Mouse (Mus musculus) kidney, postnatal 0 days (tissue): ENCODE data around the gene H2-M10.3. TPM values are rescaled to one million over a fixed set of nuclear protein-coding genes. Genes with fewer than 3 reads are reported as not detected.
"Not testable (repeated sequence)": the region's sequence is repeated elsewhere in the genome, so short reads cannot be mapped to it uniquely, and the experiment has no call there.

Experiments used
- ATAC-seq: fragments of 200-750 bp; cut with Nextera tagmentation; replicated peaks from 2 replicates; pipeline ENCODE4 v1.8.0; 2017; ENCODE audit warnings: low read depth, moderate number of reproducible peaks, moderate TSS enrichment, moderate library complexity; ENCODE audit not compliant: low FRiP score
- DNase-seq: peaks from one replicate; pipeline ENCODE4 v3.0.0-alpha.2; 2016; ENCODE audit warnings: low spot score
- H3K27ac ChIP-seq: fragments of 300-500 bp; sonication (generic); 2 replicates; pipeline ENCODE4 v1.5.1; 2014; ENCODE audit warnings: mild to moderate bottlenecking
- H3K27me3 ChIP-seq: fragments of 300-500 bp; sonication (generic); 2 replicates; pipeline ENCODE4 v1.6.1; 2014; ENCODE audit warnings: low read length, mixed read lengths; ENCODE audit not compliant: insufficient read depth
- H3K36me3 ChIP-seq: fragments of 300-500 bp; sonication (generic); 2 replicates; pipeline ENCODE4 v1.6.1; 2014; ENCODE audit warnings: low read length, mixed read lengths; ENCODE audit not compliant: insufficient read depth
- H3K4me1 ChIP-seq: fragments of 300-500 bp; sonication (generic); replicated peaks from 2 replicates; pipeline ENCODE4 v1.6.1; 2014; ENCODE audit warnings: antibody characterized with exemption, low read length, mixed read lengths; ENCODE audit not compliant: insufficient read depth
- H3K4me2 ChIP-seq: fragments of 300-500 bp; sonication (generic); 2 replicates; pipeline ENCODE4 v1.6.1; 2014; ENCODE audit warnings: mild to moderate bottlenecking, low read length, moderate library complexity, mixed read lengths
- H3K4me3 ChIP-seq: fragments of 300-500 bp; sonication (generic); replicated peaks from 2 replicates; pipeline ENCODE4 v1.5.1; 2014; ENCODE audit warnings: low read depth, low read length
- H3K9ac ChIP-seq: fragments of 300-500 bp; sonication (generic); 2 replicates; pipeline ENCODE4 v1.6.1; 2014; ENCODE audit warnings: low read depth, low read length
- H3K9me3 ChIP-seq: fragments of 300-500 bp; sonication (generic); replicated peaks from 2 replicates; pipeline ENCODE4 v1.6.1; 2016; ENCODE audit warnings: low read length, inconsistent platforms, mixed read lengths
- CTCF ChIP-seq: IDR thresholded peaks from 2 replicates; pipeline ENCODE4 v1.5.1; 2016; ENCODE audit warnings: antibody characterized with exemption, low read depth, mild to moderate bottlenecking, moderate library complexity
- WGBS: fragments of 180-500 bp; shearing (Covaris S2); extraction: QIAGEN DNeasy Blood & Tissue Kit; methylation state at CpG from one replicate; pipeline ENCODE4 v1.1.7; 2014; 5-methylcytosine and 5-hydroxymethylcytosine counted together
- polyA plus RNA-seq: library from polyadenylated mRNA; unstranded; fragments of >200 nt; fragmentation: Nextera tagmentation; extraction: Ambion mirVana; gene quantifications from 2 replicates; pipeline ENCODE4 v1.2.1, GENCODE M21; 2015

H2-M10.3 gene
- not detected in 2 replicates for polyA plus RNA-seq

GRCm38 (mm10) chr17:36368317-36368716, at the start of gene H2-M10.3:
H2-M10.3 (minus strand) TSS chr17:36368417.
- not testable (repeated sequence) for H3K9ac ChIP-seq, H3K27me3 ChIP-seq, ATAC-seq, H3K9me3 ChIP-seq, H3K4me3 ChIP-seq, H3K4me2 ChIP-seq, H3K4me1 ChIP-seq, H3K36me3 ChIP-seq, H3K27ac ChIP-seq, DNase-seq
- WGBS, result 94% methylated on average over 2 of the region's 2 CpGs

GRCm38 (mm10) chr17:36417416-36417815, 49.2 kb upstream of the H2-M10.3 start:
- H3K9me3 ChIP-seq, result no peaks in the 10 kb centered on the region
- no peak overlapping the region for H3K27ac ChIP-seq
- H3K4me1 ChIP-seq, result no peaks in the 10 kb centered on the region
- WGBS, result 32% methylated on average over 2 of the region's 2 CpGs
- H3K36me3 ChIP-seq, result no peaks in the 10 kb centered on the region
- no peak for DNase-seq
- no peak for TF ChIP-seq CTCF
- no peaks in the 10 kb centered on the region for H3K27me3 ChIP-seq
- no peak for ATAC-seq
- no peak overlapping the region for H3K9ac ChIP-seq
- no peak overlapping the region for H3K4me2 ChIP-seq
- no peak overlapping the region for H3K4me3 ChIP-seq

DNA sequence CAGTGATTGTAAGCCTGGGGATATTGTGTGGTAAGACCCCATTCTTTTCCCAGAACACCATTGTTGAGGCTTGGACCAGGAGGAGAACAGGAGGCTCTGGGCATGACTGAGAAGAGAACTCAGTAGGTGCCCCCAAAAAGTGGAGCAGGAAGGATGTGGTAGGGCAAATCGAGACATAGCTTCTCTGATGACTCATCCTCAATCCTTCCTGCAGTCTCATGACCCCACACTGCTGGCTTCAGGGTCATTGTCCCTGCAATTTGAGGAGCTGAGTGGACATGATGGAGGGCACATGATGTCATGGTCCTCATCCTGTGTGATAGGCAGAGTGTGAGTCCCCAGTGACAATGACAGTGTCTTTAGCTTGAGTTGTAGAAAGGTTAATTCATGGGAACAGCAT, 47.2 kb upstream of the H2-M10.3 start:
- 58% methylated on average over 1 of the region's 1 CpGs for WGBS
- H3K9me3 ChIP-seq, result no peaks in the 10 kb centered on the region
- H3K27ac ChIP-seq, result no peak overlapping the region
- DNase-seq (no peak), ATAC-seq (peak; percentile 29; the same call in 1 of the 2 replicates)
- H3K27me3 ChIP-seq, result no peaks in the 10 kb centered on the region
- H3K9ac ChIP-seq, result no peak overlapping the region
- no peak overlapping the region for H3K4me2 ChIP-seq
- no peaks in the 10 kb centered on the region for H3K36me3 ChIP-seq
- TF ChIP-seq CTCF, result no peak
- H3K4me1 ChIP-seq, result no peaks in the 10 kb centered on the region
- H3K4me3 ChIP-seq, result no peak overlapping the region

DNA sequence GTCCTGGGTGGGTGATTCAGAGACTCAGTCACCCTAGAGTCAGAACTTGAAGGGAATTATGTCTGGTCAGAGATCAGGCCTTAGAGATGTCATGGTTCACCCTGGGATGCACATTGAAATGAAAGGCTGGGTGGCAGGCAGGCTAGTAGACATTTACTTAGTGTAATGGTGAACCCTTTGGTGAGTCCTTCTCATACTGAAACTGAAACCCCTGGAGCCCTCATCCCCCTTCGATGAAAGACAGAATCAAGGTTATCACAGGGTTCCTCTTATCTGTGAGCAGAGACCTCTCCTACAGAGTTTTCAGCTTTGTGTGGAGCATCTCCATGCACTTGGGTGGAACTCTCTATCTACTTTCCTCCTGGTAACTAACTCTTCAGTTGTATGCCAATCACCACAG, 46.1 kb upstream of the H2-M10.3 start:
- Histone ChIP-seq H3K27me3 (no peaks in the 10 kb centered on the region), H3K9ac (no peak overlapping the region), H3K36me3 (no peaks in the 10 kb centered on the region), H3K27ac (no peak overlapping the region), H3K4me1 (no peaks in the 10 kb centered on the region), H3K4me2 (no peak overlapping the region), H3K4me3 (no peak overlapping the region), H3K9me3 (no peaks in the 10 kb centered on the region)
- DNase-seq (no peak), ATAC-seq (no peak)
- no peak for TF ChIP-seq CTCF
- WGBS, result 85% methylated on average over 1 of the region's 1 CpGs

DNA sequence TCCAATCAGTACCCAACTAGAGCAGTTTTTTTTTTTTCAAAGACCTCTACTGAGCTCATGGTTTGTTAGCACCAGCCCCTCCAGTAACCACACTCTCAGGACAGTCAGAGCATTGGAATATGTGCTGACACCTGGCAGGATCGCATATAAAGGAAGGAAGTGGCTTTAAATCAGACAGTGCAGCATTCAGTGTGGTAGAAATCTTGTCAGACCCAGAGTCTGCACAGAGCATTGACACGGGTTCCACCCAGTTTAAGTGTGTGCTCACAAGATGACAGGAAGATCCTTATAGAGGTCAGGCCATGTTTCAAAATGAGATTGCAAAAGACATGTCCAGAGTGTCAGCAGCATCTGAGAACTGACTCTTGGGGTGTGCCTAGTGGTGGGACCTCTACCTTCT, 21.7 kb upstream of the H2-M10.3 start:
- Histone ChIP-seq H3K4me3 (no peak overlapping the region), H3K36me3 (no peaks in the 10 kb centered on the region), H3K27ac (no peak overlapping the region), H3K4me1 (no peaks in the 10 kb centered on the region), H3K9ac (no peak overlapping the region), H3K9me3 (no peaks in the 10 kb centered on the region), H3K27me3 (no peaks in the 10 kb centered on the region), H3K4me2 (no peak overlapping the region)
- no peak for ATAC-seq
- DNase-seq, result no peak
- WGBS, result 62% methylated on average over 2 of the region's 2 CpGs
- TF ChIP-seq CTCF, result no peak

DNA sequence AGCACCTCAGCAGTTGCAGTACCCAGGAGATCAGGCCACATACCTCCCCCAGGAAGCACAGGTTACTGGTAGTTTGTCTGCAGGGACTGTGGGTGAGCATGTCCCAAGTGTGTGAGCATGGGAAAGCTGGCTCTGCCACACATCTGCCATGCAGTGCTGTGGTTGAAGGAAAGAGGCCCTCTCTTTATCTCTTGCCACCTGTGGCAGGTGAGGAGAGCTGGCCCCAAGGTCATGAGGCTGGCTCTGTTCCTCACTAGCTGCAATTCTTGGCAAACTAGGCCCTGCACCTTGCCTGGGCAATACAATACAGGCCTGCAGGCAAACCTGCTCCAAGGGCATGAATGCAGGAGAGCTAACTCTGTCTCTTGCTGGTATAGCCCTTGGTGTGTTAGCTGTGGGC, 5.8 kb downstream of the H2-M10.3 start:
- not testable (repeated sequence) for H3K36me3 ChIP-seq, H3K27ac ChIP-seq, H3K27me3 ChIP-seq, H3K9ac ChIP-seq, ATAC-seq, DNase-seq, H3K4me1 ChIP-seq, H3K4me2 ChIP-seq, H3K9me3 ChIP-seq, H3K4me3 ChIP-seq

DNA sequence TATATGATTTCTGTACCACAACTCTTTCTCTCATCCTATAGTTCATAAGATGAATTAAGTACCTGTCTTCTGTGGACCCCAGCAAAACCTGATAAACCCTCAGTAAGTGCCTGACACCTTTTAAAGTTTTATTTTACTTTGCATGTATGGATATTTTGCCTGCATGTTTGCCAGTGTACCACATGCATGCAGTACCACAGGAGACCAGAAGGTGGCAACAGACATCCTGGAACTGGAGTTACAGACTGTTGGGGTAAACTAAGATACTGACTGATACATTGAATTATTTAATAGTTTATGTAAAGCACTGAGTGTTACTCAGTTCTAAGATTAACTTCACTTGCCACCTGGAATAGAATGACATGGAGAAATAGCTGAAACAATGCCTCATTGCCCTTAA, 10.7 kb downstream of the H2-M10.3 start:
- H3K4me1 ChIP-seq, H3K9ac ChIP-seq, H3K36me3 ChIP-seq, ATAC-seq, H3K27me3 ChIP-seq, H3K27ac ChIP-seq, H3K9me3 ChIP-seq, H3K4me3 ChIP-seq, H3K4me2 ChIP-seq: not testable (repeated sequence)
- peak; percentile 21 for DNase-seq
- peak; percentile 78 for TF ChIP-seq CTCF
